Mouse (Mus musculus) embryonic fibroblast, embryonic 13.5 days (primary cell): ENCODE measurements around the gene Rpl10a. TPM values are rescaled to one million over a fixed set of nuclear protein-coding genes. Genes with fewer than 3 reads are reported as not detected.

Experiments
- H3K27ac ChIP-seq: 2 replicates; pipeline ENCODE4 v1.5.1; 2012; ENCODE audit warnings: low read length, control low read depth, inconsistent platforms; ENCODE audit not compliant: insufficient read depth
- H3K4me1 ChIP-seq: 2 replicates; pipeline ENCODE4 v1.6.1; 2011; ENCODE audit warnings: low read length; ENCODE audit not compliant: control insufficient read depth, insufficient read depth
- H3K4me3 ChIP-seq: 2 replicates; pipeline ENCODE4 v1.5.1; 2011; ENCODE audit warnings: mild to moderate bottlenecking, control low read depth, low read length; ENCODE audit not compliant: insufficient read depth
- CTCF ChIP-seq: IDR thresholded peaks from 2 replicates; pipeline ENCODE4 v1.5.1; 2011; ENCODE audit warnings: mild to moderate bottlenecking, control low read depth, low read length, moderate library complexity, borderline replicate concordance; ENCODE audit not compliant: insufficient read depth
- POLR2A ChIP-seq: IDR thresholded peaks from 2 replicates; pipeline ENCODE4 v1.6.1; 2011; ENCODE audit warnings: low read depth, mild to moderate bottlenecking, control low read depth, low read length, moderate library complexity
- polyA plus RNA-seq: library from polyadenylated mRNA; stranded (reverse); fragments of >200 nt; gene quantifications from 2 replicates; pipeline ENCODE4 v1.2.4, GENCODE M21; 2011; ENCODE audit warnings: low read depth; ENCODE audit not compliant: missing spikeins, insufficient read length

The Rpl10a gene
- polyA plus RNA-seq, 1 experiment, result 1,157 TPM

GRCm38 (mm10) chr17:28345271-28345721 lies 17.0 kb downstream of the Rpl10a start:
- H3K4me3 ChIP-seq, result no peak overlapping the region

GRCm38 (mm10) chr17:28345882-28346281 lies 17.6 kb downstream of the Rpl10a start:
- Histone ChIP-seq H3K27ac (peak overlapping the region; percentile 96), H3K4me3 (no peak overlapping the region), H3K4me1 (peaks cover 32% of the 10 kb centered on the region)
- no peak for TF ChIP-seq CTCF
- TF ChIP-seq POLR2A, result peak; percentile 33; the same call in 1 of the 2 replicates

More at GRCm38 (mm10) chr17:28345271-28345721, 17.0 kb downstream of the Rpl10a start:
- TF ChIP-seq CTCF, result no peak
- TF ChIP-seq POLR2A, result peak; percentile 53
- Histone ChIP-seq H3K4me1 (peaks cover 32% of the 10 kb centered on the region), H3K27ac (peak overlapping the region; percentile 96)

GRCm38 (mm10) chr17:28347327-28347726 lies 19.1 kb downstream of the Rpl10a start:
- TF ChIP-seq CTCF (no peak), POLR2A (no peak)
- no peak overlapping the region; the same call in 1 of the 2 replicates for H3K27ac ChIP-seq
- peaks cover 27% of the 10 kb centered on the region for H3K4me1 ChIP-seq
- no peak overlapping the region for H3K4me3 ChIP-seq

GRCm38 (mm10) chr17:28348211-28348610 lies 19.9 kb downstream of the Rpl10a start:
- Histone ChIP-seq H3K4me3 (peak overlapping the region; percentile 95), H3K4me1 (peaks cover 27% of the 10 kb centered on the region), H3K27ac (peak overlapping the region; percentile 94; the same call in 1 of the 2 replicates)
- TF ChIP-seq CTCF, result no peak
- TF ChIP-seq POLR2A, result no peak; the same call in 1 of the 2 replicates

- peaks cover 22% of the 10 kb centered on the region for H3K4me1 ChIP-seq
These were observed 21.1 kb downstream of the Rpl10a start for GRCm38 (mm10) chr17:28349264-28349880.

GRCm38 (mm10) chr17:28349901-28350465 lies 21.7 kb downstream of the Rpl10a start:
- TF ChIP-seq CTCF (no peak), POLR2A (peak; percentile 33)
- Histone ChIP-seq H3K4me3 (peak overlapping the region; percentile 95), H3K4me1 (peaks cover 16% of the 10 kb centered on the region), H3K27ac (peak overlapping the region; percentile 94)

More at GRCm38 (mm10) chr17:28349264-28349880, 21.1 kb downstream of the Rpl10a start:
- TF ChIP-seq POLR2A (peak; percentile 35), CTCF (no peak)
- Histone ChIP-seq H3K4me3 (peak overlapping the region; percentile 95), H3K27ac (peak overlapping the region; percentile 94)

GRCm38 (mm10) chr17:28350466-28351352 lies 22.4 kb downstream of the Rpl10a start, which contains the start of gene Tead3:
Gene Tead3, minus strand, starts transcription at chr17:28350817.
- Histone ChIP-seq H3K27ac (peak within 1 kb of the TSS; percentile 94), H3K4me1 (peaks cover 15% of the 10 kb centered on the region)
- TF ChIP-seq CTCF, result no peak
- peak; percentile 91 for TF ChIP-seq POLR2A

GRCm38 (mm10) chr17:28351353-28351890 lies 23.2 kb downstream of the Rpl10a start:
- H3K4me1 ChIP-seq, result peaks cover 12% of the 10 kb centered on the region

More at GRCm38 (mm10) chr17:28350466-28351352, 22.4 kb downstream of the Rpl10a start, which contains the start of gene Tead3:
- H3K4me3 ChIP-seq, result peak within 1 kb of the TSS; percentile 95

GRCm38 (mm10) chr17:28352018-28352417 lies 23.7 kb downstream of the Rpl10a start:
- Histone ChIP-seq H3K27ac (no peak overlapping the region), H3K4me1 (peaks cover 10% of the 10 kb centered on the region), H3K4me3 (no peak overlapping the region)
- TF ChIP-seq CTCF, result no peak
- TF ChIP-seq POLR2A, result no peak

More at GRCm38 (mm10) chr17:28351353-28351890, 23.2 kb downstream of the Rpl10a start:
- Histone ChIP-seq H3K4me3 (peak overlapping the region; percentile 34), H3K27ac (no peak overlapping the region; the same call in 1 of the 2 replicates)
- TF ChIP-seq POLR2A (peak; percentile 50; the same call in 1 of the 2 replicates), CTCF (no peak)
